Mouse (Mus musculus) kidney, adult 9 months (tissue): ENCODE results near the gene Ifitm1.
A peak's percentile ranks its signal among the peaks of the same experiment; 100 is the strongest.

Experiments used
- DNase-seq: peaks from one replicate; pipeline ENCODE4 v3.0.0; 2022

Ifitm1 gene

DNA sequence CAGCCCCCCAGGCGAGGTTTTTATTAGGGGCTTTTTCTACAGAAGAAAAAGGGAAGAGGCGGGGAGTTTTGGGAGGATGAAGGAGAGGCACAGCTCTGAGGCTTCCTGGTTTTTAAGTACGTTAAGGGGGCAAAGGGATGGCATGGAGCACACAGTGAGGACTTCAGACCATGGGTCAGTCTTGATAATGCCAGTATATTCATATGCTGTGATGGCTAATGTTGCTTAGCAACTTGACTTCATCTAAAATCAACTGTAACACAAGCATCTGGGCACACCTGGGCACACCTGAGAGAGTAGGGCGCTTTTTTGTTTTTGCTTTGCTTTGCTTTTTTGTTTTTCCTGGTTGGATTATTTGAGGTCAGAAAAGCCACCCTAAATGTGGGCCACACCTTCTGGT, at the start of gene Ifitm1:
Gene Ifitm1 (plus strand): TSS at position 301 of the 400 bp plus-strand sequence.
- DNase-seq, result no peak

DNA sequence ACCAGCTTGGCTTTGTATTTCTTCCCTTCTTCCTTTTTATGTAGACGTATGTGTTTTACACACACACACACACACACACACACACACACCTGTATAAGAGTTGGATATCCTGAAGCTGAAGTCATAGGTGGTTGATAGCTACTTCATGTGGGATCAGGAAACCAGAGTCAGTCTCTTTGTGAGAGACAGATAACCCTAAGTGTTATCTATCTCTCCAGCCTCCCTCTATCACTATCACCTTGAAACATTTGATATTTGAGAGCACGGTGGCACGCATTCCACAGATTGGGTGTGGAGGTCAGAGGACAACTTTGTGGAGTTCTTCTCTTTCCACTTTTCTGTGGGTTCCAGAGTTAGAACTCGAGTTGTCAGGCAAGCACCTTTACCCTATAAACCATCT, 47.1 kb upstream of the Ifitm1 start:
- no peak for DNase-seq

GRCm38 (mm10) chr7:140920418-140921029, 46.5 kb upstream of the Ifitm1 start, which contains the start of gene Nlrp6:
TSS of gene Nlrp6 (plus strand) at chr7:140920902.
- DNase-seq, result no peak

- DNase-seq, result peak; percentile 64
Measured at GRCm38 (mm10) chr7:140921225-140921975, 45.6 kb upstream of the Ifitm1 start.

- peak; percentile 95 for DNase-seq
Measured at GRCm38 (mm10) chr7:140922398-140923069, 44.5 kb upstream of the Ifitm1 start.

DNA sequence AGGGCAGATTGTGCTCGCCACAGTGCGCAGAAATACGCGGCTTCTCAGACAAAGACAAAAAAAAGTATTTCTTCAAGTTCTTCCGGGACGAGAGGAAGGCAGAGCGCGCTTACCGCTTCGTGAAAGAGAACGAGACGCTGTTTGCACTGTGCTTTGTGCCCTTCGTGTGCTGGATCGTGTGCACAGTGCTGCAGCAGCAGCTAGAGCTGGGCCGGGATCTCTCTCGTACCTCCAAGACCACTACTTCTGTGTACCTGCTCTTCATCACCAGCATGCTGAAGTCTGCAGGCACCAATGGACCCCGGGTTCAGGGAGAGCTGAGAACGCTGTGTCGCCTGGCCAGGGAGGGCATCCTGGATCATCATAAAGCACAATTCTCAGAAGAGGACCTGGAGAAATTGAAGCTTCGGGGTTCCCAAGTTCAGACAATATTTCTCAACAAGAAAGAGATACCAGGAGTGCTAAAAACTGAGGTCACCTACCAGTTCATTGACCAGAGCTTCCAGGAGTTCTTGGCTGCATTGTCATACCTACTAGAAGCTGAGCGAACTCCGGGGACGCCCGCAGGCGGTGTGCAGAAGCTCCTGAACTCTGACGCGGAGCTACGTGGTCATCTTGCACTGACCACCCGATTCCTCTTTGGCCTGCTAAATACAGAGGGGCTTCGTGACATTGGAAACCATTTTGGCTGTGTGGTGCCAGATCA, 43.8 kb upstream of the Ifitm1 start:
- DNase-seq, result no peak

DNA sequence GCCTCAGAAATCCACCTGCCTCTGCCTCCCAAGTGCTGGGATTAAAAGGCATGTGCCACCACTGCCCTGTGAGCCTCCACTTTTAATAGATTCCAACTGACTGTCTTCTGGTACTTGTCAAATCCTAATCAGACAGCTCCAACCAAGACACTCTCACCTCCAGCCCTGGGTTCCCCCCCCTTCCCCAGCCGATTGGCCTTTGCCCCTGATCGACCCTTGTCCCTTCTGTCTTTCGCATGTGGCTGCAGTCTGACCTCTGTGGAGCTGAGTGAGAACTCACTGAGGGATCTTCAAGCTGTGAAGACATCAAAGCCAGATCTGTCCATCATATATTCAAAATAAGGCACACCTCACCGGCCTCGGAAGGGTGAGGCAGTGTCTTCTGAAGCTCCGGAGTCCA, 39.8 kb upstream of the Ifitm1 start:
- no peak for DNase-seq

GRCm38 (mm10) chr7:140938436-140938835, 28.6 kb upstream of the Ifitm1 start:
- peak; percentile 41 for DNase-seq

- DNase-seq, result no peak
Measured at GRCm38 (mm10) chr7:140938896-140939295, 28.1 kb upstream of the Ifitm1 start.

DNA sequence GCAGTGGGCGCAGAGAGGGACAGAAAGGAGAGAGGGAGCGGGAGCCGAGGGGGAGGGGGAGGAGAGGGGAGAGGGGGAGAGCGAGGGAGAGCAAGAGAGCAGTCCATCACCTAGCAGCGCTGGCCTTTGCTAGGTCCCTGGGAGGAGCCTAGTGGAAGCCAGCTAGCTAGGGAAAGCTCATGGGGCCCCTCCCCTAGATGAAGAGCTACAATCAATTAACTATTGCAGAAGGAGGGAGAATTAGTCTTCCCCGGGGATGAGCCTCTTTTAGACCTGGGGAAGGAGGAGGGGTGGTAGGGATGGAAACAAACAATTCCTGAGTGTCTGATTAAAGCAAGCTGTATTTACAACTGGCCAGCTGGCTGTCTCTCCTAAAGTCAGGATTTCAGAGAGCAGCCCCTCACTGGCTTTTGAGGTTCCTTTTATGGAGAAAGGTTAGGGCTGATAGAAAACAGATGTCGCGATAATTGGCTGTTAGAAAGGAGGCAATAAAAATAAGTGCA, 27.3 kb upstream of the Ifitm1 start:
- peak; percentile 25 for DNase-seq

DNA sequence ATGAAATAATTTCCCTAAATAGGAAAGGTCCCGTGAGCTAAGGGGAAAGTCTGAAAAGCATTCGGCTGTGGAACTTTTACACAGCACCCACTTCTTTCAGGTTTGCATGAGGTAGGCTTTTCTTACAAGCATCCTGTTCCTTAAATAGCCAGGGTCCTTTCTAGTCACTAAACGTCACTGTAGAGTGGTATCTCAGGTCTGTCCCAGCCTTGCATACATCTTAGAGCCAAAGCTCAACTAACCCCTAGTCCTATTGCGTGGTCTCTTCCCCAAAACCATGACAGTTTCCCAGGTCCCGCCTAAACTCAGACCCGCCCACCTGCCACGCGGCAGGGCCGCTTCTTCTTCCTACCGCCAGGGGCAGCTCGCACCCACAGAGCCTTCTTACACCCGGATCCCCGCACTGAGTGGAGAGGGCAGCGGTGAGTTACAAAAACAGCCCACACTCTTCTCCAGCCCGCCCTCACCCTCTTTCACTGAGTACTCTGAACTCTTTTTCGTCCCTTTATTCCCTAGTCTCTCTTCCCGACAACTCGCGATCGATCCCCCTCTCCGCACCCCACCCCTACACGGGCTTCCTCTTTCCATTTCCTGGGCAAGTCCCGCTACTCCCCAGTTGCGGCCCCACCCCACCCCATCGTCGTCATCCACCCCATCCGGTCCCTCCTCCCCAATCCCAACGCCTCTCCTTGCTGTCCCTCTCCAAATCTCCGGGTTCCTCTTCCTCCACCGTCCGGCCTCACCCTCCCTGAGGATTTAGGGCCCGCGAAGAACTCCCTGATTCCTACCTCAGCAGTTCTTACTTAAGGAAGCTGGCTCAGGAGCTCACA, 25.6 kb upstream of the Ifitm1 start, which contains the start of gene Pgghg:
Gene Pgghg (plus strand): TSS at position 170 of the 830 bp plus-strand sequence.
- peak; percentile 87 for DNase-seq

- peak; percentile 41 for DNase-seq
Measured at GRCm38 (mm10) chr7:140942341-140942740, 24.7 kb upstream of the Ifitm1 start.

- DNase-seq, result no peak
Measured at GRCm38 (mm10) chr7:140942811-140943210, 24.2 kb upstream of the Ifitm1 start.

- DNase-seq, result peak; percentile 12
Measured at GRCm38 (mm10) chr7:140943356-140943755, 23.7 kb upstream of the Ifitm1 start.

DNA sequence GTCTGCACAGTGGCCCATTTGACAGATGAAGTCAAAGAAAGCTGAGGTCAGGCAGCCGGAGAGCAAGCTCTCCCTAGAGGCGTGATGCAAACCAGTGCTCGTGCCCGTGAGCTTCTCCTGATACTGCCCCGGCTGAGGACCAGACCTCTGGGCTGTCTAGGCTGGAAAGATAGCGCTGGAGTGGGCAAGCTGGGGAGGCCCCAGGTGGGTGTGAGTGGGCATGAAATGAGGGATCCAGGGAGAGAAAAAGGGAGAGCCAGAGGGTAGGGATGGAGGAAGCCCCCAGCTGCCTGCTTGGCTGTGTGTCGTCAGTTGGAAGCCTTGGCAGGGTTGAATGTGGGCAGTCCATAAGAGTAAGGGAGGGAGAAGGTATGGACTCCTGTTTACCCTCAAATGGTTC, 22.8 kb upstream of the Ifitm1 start:
- no peak for DNase-seq

- DNase-seq, result no peak
Measured at GRCm38 (mm10) chr7:140945247-140945646, 21.8 kb upstream of the Ifitm1 start.

DNA sequence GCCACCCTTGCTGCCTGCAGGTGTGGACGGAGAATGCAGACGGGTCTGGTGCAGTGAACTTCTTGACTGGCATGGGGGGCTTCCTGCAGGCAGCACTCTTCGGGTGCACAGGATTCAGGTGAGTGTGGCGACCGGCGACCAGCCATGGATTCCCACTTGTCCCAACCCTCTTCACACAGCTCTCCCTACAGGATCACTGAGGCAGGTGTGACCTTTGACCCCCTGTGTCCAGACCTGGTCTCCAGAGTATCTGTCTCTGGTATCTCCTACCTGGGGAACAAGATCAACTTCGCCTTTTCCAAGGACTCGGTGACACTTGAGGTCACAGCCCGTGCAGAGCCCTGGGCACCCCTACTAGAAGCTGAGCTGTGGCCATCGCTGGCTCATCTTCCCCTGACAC, 20.7 kb upstream of the Ifitm1 start:
- DNase-seq, result peak; percentile 12

DNA sequence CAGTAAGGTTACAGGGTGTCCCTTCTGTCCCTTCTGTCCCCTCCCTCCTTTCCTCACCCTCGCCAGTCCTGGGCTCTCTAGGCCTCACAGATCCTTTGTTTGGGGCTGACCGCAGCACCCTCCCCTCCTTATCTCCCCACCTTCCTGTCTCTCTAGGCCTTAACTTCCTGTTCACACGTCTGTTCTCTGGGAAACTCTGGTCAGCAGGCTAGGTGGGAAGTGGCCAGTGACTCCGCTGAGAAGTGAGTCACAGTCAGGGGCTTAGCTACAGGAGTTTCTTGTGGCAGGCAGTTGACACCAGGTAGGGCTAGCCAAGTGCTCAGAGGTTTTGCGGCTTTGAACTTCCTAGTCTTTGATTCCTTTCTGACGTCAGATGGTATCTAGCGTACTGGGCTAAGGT, 20.0 kb upstream of the Ifitm1 start:
- DNase-seq, result peak; percentile 34

- DNase-seq, result peak; percentile 19
Measured at GRCm38 (mm10) chr7:140948161-140948560, 18.9 kb upstream of the Ifitm1 start.

GRCm38 (mm10) chr7:140949255-140949654, 17.8 kb upstream of the Ifitm1 start:
- DNase-seq, result no peak

GRCm38 (mm10) chr7:140949824-140950530, 17.0 kb upstream of the Ifitm1 start, which contains the start of gene Ifitm5:
TSS of gene Ifitm5 (minus strand) at chr7:140950291.
- peak; percentile 7 for DNase-seq
